Mouse (Mus musculus) mouse embryonic stem cell (cell line): Measurements from ENCODE around the gene H2afj.

Experiments used
- in situ Hi-C, 2 experiments: fragments of 300-500 bp; cut with MboI; formaldehyde crosslinking; loops; 1 replicate in 1 of 2; 3 replicates in 1 of 2; pipeline ENCODE4 v1.14.3; 2019 to 2020; ENCODE audit warnings: low sequenced_read_pairs in 2 of 2, low pct_unique_long_range_greater_than_20kb in 1 of 2, mixed read lengths in 1 of 2; ENCODE audit not compliant: unreplicated experiment in 1 of 2

H2afj gene

DNA sequence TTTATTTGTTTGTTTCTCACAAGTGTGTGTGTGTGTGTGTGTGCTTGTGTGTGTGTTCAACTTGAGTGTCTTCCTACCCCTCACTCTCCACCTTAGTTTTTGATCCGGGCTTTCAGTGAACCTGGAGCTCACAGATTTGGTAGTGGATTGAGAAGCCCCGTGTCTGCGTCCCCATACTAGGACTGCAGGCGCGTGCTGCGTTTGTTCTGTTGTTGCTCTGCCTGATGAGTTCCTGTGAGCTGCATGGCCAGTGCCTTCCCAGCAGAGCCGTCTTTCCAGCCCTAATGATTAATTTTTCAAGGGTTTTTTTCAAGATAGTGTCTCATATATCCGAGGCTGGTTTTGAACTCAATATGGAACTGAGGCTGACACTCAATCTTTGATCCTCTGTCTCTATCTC is 50.4 kb downstream of the H2afj start:
- in situ Hi-C loops = loop anchor here (5.0 to 10.0 kb wide), 2 partner anchors 109 to 126 kb away; no protein-coding TSS in a partner anchor
